Mouse (Mus musculus) neural tube, embryonic 13.5 days (tissue): ENCODE measurements around the gene Adam17. TPM values are rescaled to one million over a fixed set of nuclear protein-coding genes. Genes with fewer than 3 reads are reported as not detected.

Experiments used
- ATAC-seq: fragments of 200-750 bp; cut with Nextera tagmentation; 2 replicates; pipeline ENCODE4 v1.8.0; 2017; ENCODE audit warnings: low read depth, mild to moderate bottlenecking, moderate TSS enrichment, moderate library complexity
- H3K27ac ChIP-seq: fragments of 300-500 bp; sonication (generic); replicated peaks from 2 replicates; pipeline ENCODE4 v1.5.1; 2015; ENCODE audit warnings: moderate library complexity, mild to moderate bottlenecking, inconsistent platforms
- H3K27me3 ChIP-seq: fragments of 300-500 bp; sonication (generic); 2 replicates; pipeline ENCODE4 v1.6.1; 2015; ENCODE audit warnings: mild to moderate bottlenecking, inconsistent platforms
- H3K36me3 ChIP-seq: fragments of 300-500 bp; sonication (generic); 2 replicates; pipeline ENCODE4 v1.6.1; 2015; ENCODE audit warnings: mild to moderate bottlenecking, inconsistent platforms
- H3K4me1 ChIP-seq: fragments of 300-500 bp; sonication (generic); replicated peaks from 2 replicates; pipeline ENCODE4 v1.6.1; 2015; ENCODE audit warnings: inconsistent platforms
- H3K4me2 ChIP-seq: fragments of 300-500 bp; sonication (generic); 2 replicates; pipeline ENCODE4 v1.6.1; 2015; ENCODE audit warnings: inconsistent platforms, mild to moderate bottlenecking, moderate library complexity
- H3K4me3 ChIP-seq: fragments of 300-500 bp; sonication (generic); 2 replicates; pipeline ENCODE4 v1.5.1; 2015; ENCODE audit warnings: mild to moderate bottlenecking, inconsistent platforms
- H3K9ac ChIP-seq: fragments of 300-500 bp; sonication (generic); 2 replicates; pipeline ENCODE4 v1.6.1; 2015; ENCODE audit warnings: moderate library complexity, mild to moderate bottlenecking, inconsistent platforms
- H3K9me3 ChIP-seq: fragments of 300-500 bp; sonication (generic); 2 replicates; pipeline ENCODE4 v1.6.1; 2016; ENCODE audit warnings: inconsistent platforms
- WGBS: fragments of 180-500 bp; shearing (Covaris S2); methylation state at CpG from one replicate; pipeline ENCODE4 v1.1.7; 2015; 5-methylcytosine and 5-hydroxymethylcytosine counted together
- polyA plus RNA-seq: library from polyadenylated mRNA; unstranded; fragments of >200 nt; fragmentation: Nextera tagmentation; extraction: Ambion mirVana; gene quantifications from 2 replicates; pipeline ENCODE4 v1.2.1, GENCODE M21; 2015

Gene Adam17
- polyA plus RNA-seq, 1 experiment from 2014 or later, result 23.1 TPM

DNA sequence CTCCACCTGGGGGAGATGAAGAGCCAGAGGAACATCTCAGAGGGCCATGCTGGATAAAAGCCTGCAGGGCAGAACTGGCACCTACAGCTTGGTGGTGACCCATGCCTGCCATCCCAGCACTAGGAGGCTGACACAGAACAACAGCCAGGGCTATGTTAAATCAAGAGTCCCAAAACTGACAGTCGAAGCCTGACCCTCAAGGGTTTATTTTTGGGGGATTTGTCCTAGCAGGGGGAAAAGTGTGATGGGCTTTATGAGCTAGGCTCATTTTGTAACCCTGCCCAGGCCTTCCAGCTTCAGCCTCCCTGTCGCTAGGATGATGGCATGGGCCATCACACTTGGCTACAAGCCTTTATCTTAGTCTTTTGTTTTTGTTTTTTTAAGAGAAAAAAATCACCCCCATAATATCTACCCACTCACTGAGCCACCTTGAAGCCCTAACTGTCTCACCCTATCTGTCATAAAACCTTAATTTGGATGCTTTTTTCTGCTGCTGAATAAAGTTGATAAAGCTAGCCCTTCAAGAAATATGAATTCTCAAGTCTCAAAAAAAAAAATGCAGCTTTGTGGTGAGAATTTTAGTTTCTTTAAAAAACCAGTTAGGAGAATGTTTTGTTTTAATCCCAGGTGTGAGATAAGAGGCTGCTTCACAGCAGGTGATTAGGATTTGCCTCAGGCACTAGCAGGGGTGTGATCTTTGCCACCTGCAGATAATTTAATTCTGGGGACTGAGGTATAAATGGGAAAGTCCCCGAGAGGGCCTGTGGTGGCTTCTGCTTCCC lies 2.1 kb upstream of the Adam17 start:
- Histone ChIP-seq H3K36me3 (no peaks in the 10 kb centered on the region), H3K27ac (no peak overlapping the region), H3K4me1 (peaks cover 15% of the 10 kb centered on the region), H3K9ac (no peak overlapping the region), H3K27me3 (no peaks in the 10 kb centered on the region), H3K9me3 (no peaks in the 10 kb centered on the region), H3K4me2 (no peak overlapping the region), H3K4me3 (no peak overlapping the region)
- no peak for ATAC-seq
- 60% methylated on average over 3 of the region's 3 CpGs for WGBS

DNA sequence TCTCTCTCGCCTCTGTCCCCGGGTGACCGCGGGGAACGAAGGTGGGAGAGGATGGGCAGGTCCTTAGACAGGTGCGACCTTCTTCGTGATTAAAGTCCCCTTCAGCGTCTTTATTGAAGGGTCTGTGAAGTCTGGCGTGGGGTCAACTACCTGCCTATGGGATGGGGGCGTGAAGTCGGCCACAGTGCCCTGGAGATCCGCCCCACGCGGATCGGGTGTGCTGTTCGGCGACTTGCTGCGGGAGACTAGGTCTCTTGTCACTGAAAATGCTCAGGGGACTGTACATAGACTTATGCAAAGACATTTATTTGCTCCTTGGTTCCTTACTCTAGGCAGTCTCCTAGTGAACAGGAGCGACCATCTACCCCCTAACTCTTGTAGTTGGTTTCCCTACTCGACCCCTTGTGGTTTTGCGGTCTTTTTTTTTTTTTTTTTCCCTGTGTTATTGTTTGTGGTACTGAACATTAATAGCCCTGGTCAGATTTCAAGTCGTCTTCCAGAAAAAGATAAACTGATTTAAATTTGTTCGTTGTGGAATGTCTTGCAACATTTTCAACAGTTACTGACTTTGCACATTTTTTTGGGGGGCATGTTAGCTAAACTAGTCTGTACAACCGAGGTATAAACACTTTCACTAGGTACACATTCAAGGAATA lies 516 bp upstream of the Adam17 start:
- WGBS, result 5% methylated on average over 24 of the region's 24 CpGs
- ATAC-seq, result peak; percentile 75; the same call in 1 of the 2 replicates
- H3K4me3 ChIP-seq, result peak overlapping the region; percentile 74
- H3K4me2 ChIP-seq, result peak overlapping the region; percentile 88
- peak overlapping the region; percentile 97 for H3K27ac ChIP-seq
- H3K9ac ChIP-seq, result peak overlapping the region; percentile 91
- H3K27me3 ChIP-seq, result no peaks in the 10 kb centered on the region
- H3K36me3 ChIP-seq, result no peaks in the 10 kb centered on the region
- no peaks in the 10 kb centered on the region for H3K9me3 ChIP-seq
- H3K4me1 ChIP-seq, result peaks cover 15% of the 10 kb centered on the region

DNA sequence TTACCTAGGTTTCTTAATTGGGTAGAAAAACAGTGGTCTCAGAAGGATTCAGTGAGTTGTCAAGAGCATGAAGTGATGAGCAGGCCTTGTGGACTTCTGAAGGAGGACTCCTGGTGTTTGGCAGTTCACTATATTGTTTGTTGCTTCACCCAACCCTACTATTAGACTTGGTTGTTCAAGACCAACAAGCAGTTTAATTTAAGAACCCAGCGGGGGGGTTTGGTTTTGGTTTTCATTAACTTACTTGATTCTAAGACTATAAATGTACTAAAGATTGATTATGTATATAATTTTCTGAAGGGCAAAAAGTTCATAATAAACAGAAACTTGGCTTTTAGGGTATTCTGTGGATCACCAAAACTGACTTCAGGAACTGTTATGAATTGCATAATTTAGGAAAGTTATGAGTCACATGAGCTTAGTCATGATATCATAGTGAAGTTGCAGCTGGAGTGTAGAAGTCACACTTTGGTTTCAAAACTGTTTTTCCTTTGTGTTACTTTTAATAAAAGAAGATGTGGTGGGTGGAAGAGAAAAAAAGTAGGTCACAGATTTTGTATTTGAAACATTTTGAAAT lies 3.3 kb downstream of the Adam17 start:
- Histone ChIP-seq H3K36me3 (no peaks in the 10 kb centered on the region), H3K27ac (no peak overlapping the region), H3K27me3 (no peaks in the 10 kb centered on the region), H3K4me3 (no peak overlapping the region), H3K4me1 (peaks cover 15% of the 10 kb centered on the region), H3K4me2 (no peak overlapping the region), H3K9ac (no peak overlapping the region), H3K9me3 (no peaks in the 10 kb centered on the region)
- no peak for ATAC-seq
- 96% methylated on average over 1 of the region's 1 CpGs for WGBS

DNA sequence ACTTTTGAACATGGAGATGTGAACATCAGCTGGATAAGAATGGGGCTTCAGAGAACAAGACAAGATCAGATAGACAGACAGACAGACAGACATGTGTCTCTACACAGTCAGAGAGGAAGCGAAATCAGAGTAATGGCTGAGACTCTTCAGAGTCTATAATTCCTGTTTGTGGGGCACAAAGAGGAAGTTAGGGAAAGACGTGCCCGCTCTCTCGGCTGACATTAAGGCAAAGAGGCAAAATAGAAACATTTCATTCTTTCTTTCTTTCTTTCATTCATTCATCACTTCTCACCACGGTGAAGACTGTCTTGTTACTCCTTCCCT lies 4.4 kb downstream of the Adam17 start:
- Histone ChIP-seq H3K9me3 (no peaks in the 10 kb centered on the region), H3K27ac (no peak overlapping the region), H3K4me3 (no peak overlapping the region), H3K36me3 (no peaks in the 10 kb centered on the region), H3K27me3 (no peaks in the 10 kb centered on the region), H3K4me1 (peaks cover 11% of the 10 kb centered on the region), H3K9ac (no peak overlapping the region), H3K4me2 (no peak overlapping the region)
- no peak for ATAC-seq
- WGBS, result 94% methylated on average over 5 of the region's 5 CpGs

DNA sequence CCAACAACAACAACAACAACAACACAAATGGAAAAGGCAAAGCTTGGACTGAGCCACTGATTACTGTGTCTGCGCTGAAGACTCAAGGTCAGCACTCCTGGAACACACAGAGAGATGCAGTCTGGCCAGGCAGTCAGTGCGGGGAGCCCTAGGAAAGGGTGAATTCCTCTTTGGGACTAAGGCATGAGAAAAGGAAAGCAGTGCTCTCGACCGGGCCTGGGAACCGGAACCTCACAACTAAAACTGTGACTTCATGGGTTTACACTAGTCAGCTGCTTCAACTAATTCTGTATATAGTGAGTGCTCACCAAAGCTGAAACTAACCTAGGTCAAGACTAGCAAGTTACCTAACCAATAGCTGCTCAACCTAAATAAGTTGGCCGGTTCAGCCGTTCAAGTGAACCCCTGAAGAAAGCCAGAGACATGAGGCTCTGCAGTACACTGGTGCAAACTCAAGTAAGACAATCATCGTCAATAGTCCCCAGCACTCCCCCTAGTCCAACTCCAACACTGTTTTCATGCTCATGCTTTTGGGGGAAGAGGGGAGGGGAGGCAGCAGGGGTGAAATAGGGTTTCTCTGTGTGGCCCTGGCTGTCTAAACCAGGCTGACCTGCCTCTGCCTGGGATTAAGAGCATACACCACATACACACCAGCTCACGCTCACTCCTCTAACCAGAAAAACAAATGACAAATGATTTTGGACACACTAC lies 4.9 kb downstream of the Adam17 start:
- no peak overlapping the region for H3K4me2 ChIP-seq
- no peaks in the 10 kb centered on the region for H3K36me3 ChIP-seq
- ATAC-seq, result no peak
- H3K9me3 ChIP-seq, result no peaks in the 10 kb centered on the region
- H3K9ac ChIP-seq, result no peak overlapping the region
- H3K27me3 ChIP-seq, result no peaks in the 10 kb centered on the region
- WGBS, result 93% methylated on average over 9 of the region's 9 CpGs
- no peak overlapping the region for H3K4me3 ChIP-seq
- peaks cover 11% of the 10 kb centered on the region for H3K4me1 ChIP-seq
- H3K27ac ChIP-seq, result no peak overlapping the region

DNA sequence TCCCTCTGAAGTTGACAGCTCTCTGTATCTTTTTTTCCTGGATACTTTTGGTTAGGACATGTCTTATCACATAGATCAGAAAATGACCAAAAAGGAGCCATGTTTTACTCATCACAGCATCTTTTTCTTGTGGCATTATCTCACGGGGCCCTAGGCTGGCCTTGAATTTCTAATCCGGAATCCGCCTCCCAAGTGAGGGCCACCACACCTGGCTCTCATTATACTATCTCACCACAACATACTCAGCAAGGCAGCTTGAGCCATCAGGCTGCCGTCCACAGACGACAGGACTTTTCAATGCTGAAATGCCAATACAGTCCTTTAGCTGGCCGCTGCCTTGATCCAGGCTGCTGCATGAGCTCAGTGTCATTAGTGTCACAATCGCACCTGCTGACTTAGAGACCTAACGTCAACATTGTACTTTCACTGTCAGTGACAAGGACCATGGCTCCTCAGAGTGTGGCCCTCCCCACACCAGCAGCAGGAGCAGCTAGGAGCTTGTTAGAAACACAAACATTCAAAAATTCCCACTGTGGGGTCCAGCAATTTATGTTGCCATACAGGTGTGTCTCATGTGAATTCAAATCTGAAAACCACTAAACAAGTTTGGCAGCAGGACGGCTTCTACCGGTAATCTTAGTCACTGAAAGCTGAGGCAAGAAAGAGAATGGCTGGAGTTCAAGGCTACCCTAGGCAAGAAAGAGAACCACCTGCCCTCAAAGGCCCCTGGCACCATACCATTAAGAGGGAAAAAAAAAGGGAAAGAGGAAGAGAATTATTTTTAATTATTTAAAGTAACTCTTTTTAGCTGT lies 8.6 kb downstream of the Adam17 start:
- 84% methylated on average over 10 of the region's 10 CpGs for WGBS
- no peak overlapping the region for H3K4me2 ChIP-seq
- ATAC-seq, result no peak

DNA sequence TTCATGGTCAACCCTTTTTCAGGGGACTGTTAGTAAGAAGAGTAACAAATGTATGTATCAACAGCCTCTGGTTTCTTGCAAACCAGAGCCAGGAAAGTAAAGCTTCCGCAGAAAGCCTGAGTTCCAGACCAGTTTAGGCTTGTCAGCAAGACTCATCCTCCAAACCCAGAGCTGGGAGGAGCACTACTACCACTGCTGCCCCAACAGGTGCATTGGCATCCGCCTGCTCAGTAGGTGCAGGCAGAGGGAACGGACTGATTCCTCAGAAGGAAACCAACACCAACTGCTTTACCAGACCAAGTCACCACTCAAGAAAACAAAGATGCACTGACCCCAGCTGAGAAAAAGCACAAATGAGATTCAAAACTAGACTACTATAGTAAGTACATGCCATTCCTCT lies 10.2 kb downstream of the Adam17 start:
- Histone ChIP-seq H3K9ac (no peak overlapping the region), H3K4me1 (no peaks in the 10 kb centered on the region), H3K9me3 (no peaks in the 10 kb centered on the region), H3K4me2 (no peak overlapping the region), H3K4me3 (no peak overlapping the region), H3K27me3 (no peaks in the 10 kb centered on the region), H3K27ac (no peak overlapping the region), H3K36me3 (peaks cover 12% of the 10 kb centered on the region)
- no peak for ATAC-seq
- WGBS, result 88% methylated on average over 3 of the region's 3 CpGs

More for the DNA sequence above, 8.6 kb downstream of the Adam17 start:
- Histone ChIP-seq H3K4me1 (no peaks in the 10 kb centered on the region), H3K27ac (no peak overlapping the region), H3K9ac (no peak overlapping the region), H3K9me3 (no peaks in the 10 kb centered on the region), H3K36me3 (peaks cover 12% of the 10 kb centered on the region), H3K27me3 (no peaks in the 10 kb centered on the region), H3K4me3 (no peak overlapping the region)

DNA sequence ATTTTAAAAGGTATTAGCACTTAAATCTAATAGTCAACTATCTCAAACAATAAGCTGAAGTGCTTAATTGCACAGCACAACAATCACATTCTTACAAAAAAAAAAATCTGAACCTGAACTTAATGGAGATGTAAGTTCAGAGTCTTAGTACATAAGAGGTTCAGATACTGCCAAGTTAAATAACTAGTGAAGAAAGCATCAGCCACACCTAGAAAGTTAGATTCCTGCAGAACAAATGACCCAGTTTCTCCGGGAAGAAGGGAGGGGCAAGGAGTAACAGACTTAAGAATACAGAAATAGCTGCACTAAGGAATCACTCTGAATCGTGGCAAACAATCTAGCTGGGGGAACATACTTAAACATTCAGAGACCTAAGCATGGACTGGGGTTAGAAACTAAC lies 10.7 kb downstream of the Adam17 start:
- Histone ChIP-seq H3K36me3 (peaks cover 12% of the 10 kb centered on the region), H3K9ac (no peak overlapping the region), H3K27me3 (no peaks in the 10 kb centered on the region), H3K4me2 (no peak overlapping the region), H3K9me3 (no peaks in the 10 kb centered on the region), H3K4me1 (no peaks in the 10 kb centered on the region), H3K27ac (no peak overlapping the region), H3K4me3 (no peak overlapping the region)
- no peak for ATAC-seq
- 84% methylated on average over 2 of the region's 2 CpGs for WGBS

DNA sequence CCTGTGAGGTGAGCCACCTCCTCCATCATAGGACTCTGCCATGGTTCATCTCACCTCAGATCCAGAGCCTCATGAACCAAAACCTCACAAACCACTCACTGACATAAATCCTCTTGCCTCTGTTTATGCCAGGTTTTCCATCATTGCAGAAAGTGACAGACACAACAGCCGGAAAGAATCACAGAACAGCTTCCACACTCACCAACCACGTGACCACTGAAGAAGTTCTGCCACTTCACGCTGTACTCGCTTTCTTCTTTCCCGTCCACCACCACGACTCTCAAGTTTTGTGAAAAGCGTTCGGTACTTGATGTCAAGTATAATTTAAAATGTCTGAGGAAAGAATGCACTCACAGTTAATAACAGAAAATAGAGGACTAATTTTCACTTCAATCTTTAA lies 19.8 kb downstream of the Adam17 start:
- H3K36me3 ChIP-seq, result peaks cover 54% of the 10 kb centered on the region
- no peaks in the 10 kb centered on the region for H3K9me3 ChIP-seq
- no peak for ATAC-seq
- no peak overlapping the region for H3K4me3 ChIP-seq
- no peaks in the 10 kb centered on the region for H3K4me1 ChIP-seq
- 96% methylated on average over 8 of the region's 8 CpGs for WGBS
- no peaks in the 10 kb centered on the region for H3K27me3 ChIP-seq
- H3K4me2 ChIP-seq, result no peak overlapping the region
- H3K27ac ChIP-seq, result no peak overlapping the region
- no peak overlapping the region for H3K9ac ChIP-seq

DNA sequence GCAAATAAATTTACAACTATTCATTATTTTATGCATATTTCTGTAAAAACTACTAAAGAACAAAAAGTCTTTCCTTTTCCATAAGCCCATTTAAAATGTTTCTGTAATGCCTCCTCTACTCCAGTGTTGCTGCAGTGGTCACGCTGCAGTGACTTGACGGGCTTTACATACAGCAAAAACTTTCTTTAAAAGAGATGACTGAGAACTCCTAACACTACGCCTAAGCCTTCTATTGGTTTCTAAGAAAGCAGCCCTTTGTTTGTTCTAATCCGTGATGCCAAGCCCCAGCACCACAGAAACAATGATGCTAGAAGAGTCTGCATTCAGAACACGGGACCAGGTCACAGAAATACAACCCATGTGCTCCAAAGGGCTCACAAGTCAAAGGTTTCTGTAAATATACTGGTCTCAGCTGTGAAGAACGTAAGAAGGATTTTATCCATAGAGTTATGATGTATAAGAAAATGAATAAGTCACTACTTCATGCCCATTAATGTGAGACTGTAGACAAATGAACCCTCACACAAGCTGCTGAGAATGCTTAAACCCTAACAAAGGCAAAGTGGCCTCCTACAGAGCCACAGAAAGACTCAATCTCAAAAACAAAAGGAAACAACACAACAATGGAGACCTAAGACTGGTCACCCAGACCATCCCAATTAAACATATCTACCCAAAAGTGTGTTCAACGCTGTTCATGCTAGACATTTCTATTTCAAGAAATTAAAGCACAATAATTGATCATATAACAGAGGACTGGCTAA lies 23.1 kb downstream of the Adam17 start:
- Histone ChIP-seq H3K27ac (no peak overlapping the region), H3K9me3 (no peaks in the 10 kb centered on the region), H3K27me3 (no peaks in the 10 kb centered on the region), H3K4me3 (no peak overlapping the region), H3K36me3 (peaks cover 59% of the 10 kb centered on the region), H3K4me1 (no peaks in the 10 kb centered on the region), H3K4me2 (no peak overlapping the region), H3K9ac (no peak overlapping the region)
- no peak for ATAC-seq
- WGBS, result 48% methylated on average over 7 of the region's 7 CpGs

DNA sequence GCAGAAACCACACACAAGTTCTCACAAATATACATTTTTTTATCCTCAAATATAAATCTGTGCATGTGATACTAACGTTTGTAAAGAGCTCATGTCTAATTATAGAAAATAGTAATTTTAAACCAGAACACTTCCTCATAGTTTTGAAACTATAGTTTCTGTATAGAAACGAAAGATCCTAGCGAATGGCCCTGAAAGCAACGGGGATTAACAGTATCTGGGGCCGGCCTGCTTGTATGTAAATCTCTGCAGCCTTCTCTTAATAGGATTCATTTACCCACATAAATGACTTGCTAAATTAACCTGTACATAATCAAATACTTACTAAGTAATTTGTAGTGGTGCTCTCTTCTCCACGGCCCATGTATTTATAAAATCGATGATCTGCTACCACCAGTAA lies 26.5 kb downstream of the Adam17 start:
- Histone ChIP-seq H3K4me3 (no peak overlapping the region), H3K27ac (no peak overlapping the region), H3K9ac (no peak overlapping the region), H3K36me3 (peaks cover 44% of the 10 kb centered on the region), H3K4me2 (no peak overlapping the region), H3K4me1 (no peaks in the 10 kb centered on the region), H3K27me3 (no peaks in the 10 kb centered on the region), H3K9me3 (no peaks in the 10 kb centered on the region)
- 87% methylated on average over 7 of the region's 7 CpGs for WGBS
- no peak for ATAC-seq
